Mouse (Mus musculus) telencephalon, adult 2 months (tissue): ENCODE results near the gene Hmgb3.
"Not testable (repeated sequence)": the region's sequence is repeated elsewhere in the genome, so short reads cannot be mapped to it uniquely, and the experiment has no call there.

ENCODE experiments used
- DNase-seq: peaks from one replicate; pipeline ENCODE4 v3.0.0-alpha.2; 2011; ENCODE audit warnings: low read depth, low spot score

The Hmgb3 gene

GRCm38 (mm10) chrX:71555415-71556114, at the start of gene Hmgb3:
TSS of gene Hmgb3 (plus strand) at chrX:71555918.
- DNase-seq, result peak; percentile 38

GRCm38 (mm10) chrX:71506591-71506990, 49.1 kb upstream of the Hmgb3 start:
- not testable (repeated sequence) for DNase-seq

- no peak for DNase-seq
Observed at GRCm38 (mm10) chrX:71519252-71519651, 36.5 kb upstream of the Hmgb3 start.

GRCm38 (mm10) chrX:71522889-71523288, 32.8 kb upstream of the Hmgb3 start:
- DNase-seq, result no peak

GRCm38 (mm10) chrX:71524310-71524709, 31.4 kb upstream of the Hmgb3 start:
- DNase-seq, result no peak

- no peak for DNase-seq
Observed at GRCm38 (mm10) chrX:71525593-71526299, 30.0 kb upstream of the Hmgb3 start.

- no peak for DNase-seq
Observed at GRCm38 (mm10) chrX:71527461-71527860, 28.3 kb upstream of the Hmgb3 start.

- DNase-seq, result no peak
Observed at GRCm38 (mm10) chrX:71528150-71528549, 27.6 kb upstream of the Hmgb3 start.

- DNase-seq, result peak; percentile 2
Observed at GRCm38 (mm10) chrX:71528646-71529045, 27.1 kb upstream of the Hmgb3 start.

- DNase-seq, result no peak
Observed at GRCm38 (mm10) chrX:71532635-71533034, 23.1 kb upstream of the Hmgb3 start.

GRCm38 (mm10) chrX:71534102-71534501, 21.6 kb upstream of the Hmgb3 start:
- DNase-seq, result no peak

- DNase-seq, result no peak
Observed at GRCm38 (mm10) chrX:71537791-71538190, 17.9 kb upstream of the Hmgb3 start.

GRCm38 (mm10) chrX:71540821-71541510, 14.8 kb upstream of the Hmgb3 start:
- no peak for DNase-seq

- no peak for DNase-seq
Observed at GRCm38 (mm10) chrX:71544731-71545130, 11.0 kb upstream of the Hmgb3 start.

GRCm38 (mm10) chrX:71545163-71545562, 10.6 kb upstream of the Hmgb3 start:
- DNase-seq, result no peak

- DNase-seq, result peak; percentile 6
Observed at GRCm38 (mm10) chrX:71556115-71556941, 610 bp downstream of the Hmgb3 start.

- no peak for DNase-seq
Observed at GRCm38 (mm10) chrX:71556965-71557491, 1.3 kb downstream of the Hmgb3 start.

GRCm38 (mm10) chrX:71559336-71559735, 3.6 kb downstream of the Hmgb3 start:
- DNase-seq, result no peak

- DNase-seq, result no peak
Observed at GRCm38 (mm10) chrX:71560796-71561195, 5.1 kb downstream of the Hmgb3 start.

- DNase-seq, result no peak
Observed at GRCm38 (mm10) chrX:71573132-71573900, 17.6 kb downstream of the Hmgb3 start.

- no peak for DNase-seq
Observed at GRCm38 (mm10) chrX:71575550-71575949, 19.8 kb downstream of the Hmgb3 start.
